Mouse (Mus musculus) leukemia stem cell, adult 10-12 weeks (primary cell): ENCODE measurements around the gene Rps13. TPM values are rescaled to one million over a fixed set of nuclear protein-coding genes. Genes with fewer than 3 reads are reported as not detected.

Experiments used
- polyA plus RNA-seq: library from polyadenylated mRNA; stranded (reverse); fragments of >175 nt; gene quantifications from 2 replicates; pipeline ENCODE4 v1.2.3, GENCODE M21; 2012; ENCODE audit warnings: low replicate concordance

Rps13 gene
- 773 and 3,974 TPM in 2 replicates for polyA plus RNA-seq

GRCm38 (mm10) chr7:116333713-116334668 lies at the start of gene Rps13:
Gene Rps13 (minus strand): TSS chr7:116334195.

GRCm38 (mm10) chr7:116307871-116308631 lies 25.9 kb downstream of the Rps13 start, which contains the start of gene Plekha7:
Gene Plekha7 (minus strand): TSS chr7:116308376.

Other genes starting within 250 kb of the Rps13 start
- 0.24 and 3.8 TPM in 2 replicates for gene Gm4353, start 249.6 kb downstream of the Rps13 start, polyA plus RNA-seq
- gene Plekha7, start 25.8 kb downstream of the Rps13 start, polyA plus RNA-seq, result 2.3 and 3.9 TPM in 2 replicates
- gene Pik3c2a, start 109.3 kb upstream of the Rps13 start, polyA plus RNA-seq, result 0.08 and 0.34 TPM in 2 replicates
- 0.94 and 1.4 TPM in 2 replicates for gene Nucb2, start 170.2 kb upstream of the Rps13 start, polyA plus RNA-seq